Mouse (Mus musculus): ENCODE measurements around the gene Gipc3.

Gene Gipc3

GRCm38 (mm10) chr10:81321436-81321835, 21.6 kb downstream of the Gipc3 start:
- no peak for DNase-seq (ENCODE audit: low read depth, low spot score)

DNA sequence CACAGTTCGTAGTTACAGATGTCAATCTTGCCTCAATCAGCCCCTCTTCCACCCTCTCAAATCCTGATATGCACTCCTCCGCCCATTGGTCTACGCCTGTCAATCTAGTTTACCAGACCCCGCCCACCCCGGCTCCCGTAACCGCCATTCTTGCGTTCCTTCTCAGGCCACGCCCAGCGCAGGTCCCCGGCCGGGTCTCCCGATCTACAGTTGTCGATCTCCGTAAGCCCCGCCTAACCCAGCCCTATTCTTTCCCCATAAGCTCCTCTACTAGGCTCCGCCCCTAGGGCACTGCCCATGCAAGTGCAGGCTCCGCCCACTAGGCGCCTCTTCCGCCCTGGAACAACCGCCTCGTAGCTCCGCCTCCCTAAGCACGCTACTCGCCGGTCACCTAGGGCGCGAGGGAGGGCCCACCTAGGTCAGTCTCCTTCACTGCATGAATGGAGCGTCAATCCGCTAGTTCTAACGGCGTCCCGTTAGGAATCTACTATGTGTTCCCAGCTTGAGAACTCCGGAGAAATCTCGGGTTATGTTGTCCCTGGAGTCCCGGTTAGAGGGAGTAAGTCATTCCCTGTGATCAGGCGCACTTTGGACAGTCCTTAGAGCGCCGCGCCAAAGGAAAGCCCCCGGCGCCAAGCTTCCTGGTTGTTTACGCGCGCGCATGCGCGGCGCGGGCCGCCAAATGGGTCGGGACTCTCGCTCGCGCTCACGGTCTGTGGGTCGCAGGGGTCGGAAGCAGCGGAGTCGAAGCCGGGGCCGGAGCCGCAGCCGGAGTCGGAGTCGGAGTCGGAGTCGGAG, 22.3 kb downstream of the Gipc3 start, which contains the start of gene Cactin:
Cactin (plus strand) TSS at position 554 of the 798 bp plus-strand sequence.
- DNase-seq (ENCODE audit: low read depth, low spot score): peak; percentile 100

GRCm38 (mm10) chr10:81319741-81320549, 23.1 kb downstream of the Gipc3 start:
- no peak for DNase-seq (ENCODE audit: low read depth, low spot score)

GRCm38 (mm10) chr10:81319330-81319699, 23.8 kb downstream of the Gipc3 start:
- peak; percentile 35 for DNase-seq (ENCODE audit: low read depth, low spot score)

- DNase-seq (ENCODE audit: low read depth, low spot score): no peak
Measured at GRCm38 (mm10) chr10:81318589-81319329, 24.3 kb downstream of the Gipc3 start.

- DNase-seq (ENCODE audit: low read depth, low spot score): peak; percentile 33
Measured at GRCm38 (mm10) chr10:81317273-81317672, 25.8 kb downstream of the Gipc3 start.

DNA sequence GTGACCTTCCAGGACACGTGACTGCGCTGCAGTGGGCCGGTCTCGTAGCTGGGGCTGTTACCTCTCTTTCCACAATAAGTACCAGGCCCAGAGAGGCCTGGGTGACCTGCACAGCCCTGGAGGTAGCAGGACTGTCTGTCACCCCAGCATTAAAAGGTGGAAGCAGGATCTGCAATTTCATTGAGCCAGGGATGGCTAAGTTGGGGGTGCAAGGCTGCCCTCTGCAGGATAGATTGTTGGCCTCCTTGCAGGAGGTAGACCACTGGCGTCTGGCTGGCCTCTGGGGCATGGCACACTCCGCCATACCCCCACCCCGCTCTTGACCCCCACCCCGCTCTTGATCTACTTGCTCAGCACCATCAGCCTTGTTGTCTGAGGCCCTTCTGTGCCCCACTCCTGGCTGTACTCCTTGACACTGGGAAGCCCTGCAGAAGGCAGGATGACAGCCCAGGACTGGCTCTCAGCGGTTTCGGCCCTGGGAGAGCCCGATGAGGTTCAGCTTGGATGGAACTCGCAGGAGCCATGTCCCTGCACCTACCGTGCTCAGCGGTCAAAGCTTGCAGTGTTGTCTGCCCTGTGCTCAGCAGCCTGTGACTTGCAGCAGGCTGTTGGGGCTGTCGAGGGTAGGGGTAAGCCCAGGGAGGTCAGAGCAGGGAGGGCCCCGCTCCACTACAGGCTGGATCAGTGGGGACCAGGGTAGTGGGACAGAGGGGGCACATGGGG, 26.6 kb downstream of the Gipc3 start:
- DNase-seq (ENCODE audit: low read depth, low spot score): peak; percentile 70

DNA sequence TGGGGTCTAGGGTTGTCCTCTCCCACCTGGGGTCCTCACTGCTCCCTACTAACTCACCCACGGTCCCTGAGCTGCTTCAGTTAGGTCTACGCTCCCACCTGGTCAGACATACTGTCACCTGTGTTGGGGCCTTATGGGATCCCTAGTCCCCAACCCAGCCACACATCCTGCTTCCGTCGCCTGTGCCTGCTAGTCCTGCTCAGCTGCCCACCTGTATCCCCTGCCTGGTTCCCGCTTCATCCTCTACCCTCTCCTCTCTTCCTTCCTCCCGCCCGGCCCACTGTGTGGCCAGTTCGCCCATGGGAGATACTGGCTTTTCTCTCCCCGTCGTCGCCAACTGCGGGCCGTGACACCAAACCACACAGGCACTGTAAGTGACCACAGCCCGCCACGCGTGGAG, 27.5 kb downstream of the Gipc3 start:
- DNase-seq (ENCODE audit: low read depth, low spot score): no peak

GRCm38 (mm10) chr10:81314201-81314600, 28.9 kb downstream of the Gipc3 start:
- no peak for DNase-seq (ENCODE audit: low read depth, low spot score)

DNA sequence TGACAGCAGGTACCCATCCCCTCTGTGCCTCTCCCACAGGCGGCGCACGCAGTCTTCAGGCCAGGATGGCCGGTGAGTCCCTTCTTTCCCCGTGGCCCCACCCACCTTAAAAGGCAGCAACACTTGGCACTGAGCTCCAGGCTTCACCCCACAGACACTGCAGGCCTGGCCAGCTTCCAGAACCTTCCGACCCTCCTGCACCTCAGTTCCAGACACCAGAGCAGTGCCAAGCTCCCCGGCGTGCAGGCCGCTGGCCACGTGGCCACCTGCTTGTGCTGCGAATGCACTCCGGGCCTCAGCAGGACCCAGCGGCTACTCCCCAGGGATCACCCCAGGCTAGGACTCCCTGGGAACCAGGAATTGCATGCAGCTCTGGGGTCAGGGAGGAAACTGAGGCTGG, 29.5 kb downstream of the Gipc3 start:
- no peak for DNase-seq (ENCODE audit: low read depth, low spot score)

- DNase-seq (ENCODE audit: low read depth, low spot score): no peak
Measured at GRCm38 (mm10) chr10:81309571-81309970, 33.5 kb downstream of the Gipc3 start.

- peak; percentile 78 for DNase-seq (ENCODE audit: low read depth, low spot score)
Measured at GRCm38 (mm10) chr10:81306837-81307682, 36.0 kb downstream of the Gipc3 start.

DNA sequence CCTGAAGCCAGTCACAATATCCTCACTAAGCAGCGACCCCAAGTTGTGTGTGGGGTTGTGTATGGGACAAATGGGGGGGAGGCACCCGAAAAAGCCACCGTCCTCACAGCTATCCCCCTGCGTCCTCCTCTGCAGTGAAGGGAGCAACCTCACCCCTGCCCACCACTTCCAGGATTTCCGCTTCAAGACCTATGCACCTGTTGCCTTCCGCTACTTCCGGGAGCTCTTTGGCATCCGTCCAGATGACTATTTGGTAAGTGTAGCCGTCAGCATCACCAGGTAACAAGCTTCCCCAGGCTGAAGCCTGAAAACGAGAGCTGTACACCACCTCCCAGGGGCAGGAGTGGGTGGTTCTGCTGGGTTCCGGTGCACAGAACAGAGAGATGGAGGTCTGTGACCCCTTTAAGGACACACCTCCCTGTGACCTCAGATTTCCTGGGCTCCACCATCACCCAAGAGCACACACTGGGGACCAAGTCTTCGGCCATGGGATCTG, 36.8 kb downstream of the Gipc3 start:
- DNase-seq (ENCODE audit: low read depth, low spot score): no peak

GRCm38 (mm10) chr10:81305663-81306062, 37.4 kb downstream of the Gipc3 start:
- DNase-seq (ENCODE audit: low read depth, low spot score): peak; percentile 77

GRCm38 (mm10) chr10:81304597-81305238, 38.3 kb downstream of the Gipc3 start:
- DNase-seq (ENCODE audit: low read depth, low spot score): peak; percentile 80

GRCm38 (mm10) chr10:81303761-81304160, 39.3 kb downstream of the Gipc3 start:
- DNase-seq (ENCODE audit: low read depth, low spot score): no peak

GRCm38 (mm10) chr10:81303258-81303657, 39.8 kb downstream of the Gipc3 start:
- DNase-seq (ENCODE audit: low read depth, low spot score): no peak

DNA sequence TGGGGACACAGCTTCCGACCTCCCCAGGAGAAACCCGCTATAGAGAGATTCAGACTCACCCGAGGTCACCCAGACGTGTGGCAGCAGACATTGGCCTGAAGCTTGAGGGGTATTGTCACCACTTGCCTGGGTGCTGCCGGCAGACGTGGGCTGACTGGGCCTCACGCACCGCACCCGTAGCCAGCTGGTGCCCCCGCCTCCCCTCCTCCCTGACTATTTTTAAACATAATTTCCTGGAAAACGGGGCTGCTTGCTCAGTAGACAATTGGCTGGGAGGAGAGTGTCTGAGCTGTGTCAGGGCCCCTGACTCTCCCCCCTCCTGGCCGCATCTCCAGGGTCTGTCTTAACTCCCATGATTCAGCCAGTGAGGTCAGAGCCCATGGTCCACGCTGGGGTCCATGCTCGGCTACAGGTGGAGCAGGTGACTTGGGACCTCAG, 40.3 kb downstream of the Gipc3 start:
- DNase-seq (ENCODE audit: low read depth, low spot score): peak; percentile 88

- DNase-seq (ENCODE audit: low read depth, low spot score): no peak
Measured at GRCm38 (mm10) chr10:81302288-81302687, 40.8 kb downstream of the Gipc3 start.

- peak; percentile 87 for DNase-seq (ENCODE audit: low read depth, low spot score)
Measured at GRCm38 (mm10) chr10:81301321-81301720, 41.7 kb downstream of the Gipc3 start.

All from brain, adult 2 months (tissue).